Mouse (Mus musculus) central nervous system, embryonic 11.5 days (tissue): ENCODE data around the gene 4921511C20Rik. TPM values are rescaled to one million over a fixed set of nuclear protein-coding genes. Genes with fewer than 3 reads are reported as not detected.

Source experiments
- polyA plus RNA-seq: library from polyadenylated mRNA; depleted of rRNA; stranded (reverse); fragments of >200 nt; gene quantifications from 2 replicates; pipeline ENCODE4 v1.2.3, GENCODE M21; 2012; rRNA removed

The 4921511C20Rik gene
- polyA plus RNA-seq, result not detected in 2 replicates

GRCm38 (mm10) chrX:127393993-127394392, at the start of gene 4921511C20Rik:
Gene 4921511C20Rik, plus strand, starts transcription at chrX:127394293.

